Mouse (Mus musculus): ENCODE data around the gene H2-Q10. TPM values are rescaled to one million over a fixed set of nuclear protein-coding genes. Genes with fewer than 3 reads are reported as not detected.
"Not testable (repeated sequence)": the region's sequence is repeated elsewhere in the genome, so short reads cannot be mapped to it uniquely, and the experiment has no call there.

Gene H2-Q10
- polyA plus RNA-seq, 1 experiment from 2014 or later, result 1.2 TPM

DNA sequence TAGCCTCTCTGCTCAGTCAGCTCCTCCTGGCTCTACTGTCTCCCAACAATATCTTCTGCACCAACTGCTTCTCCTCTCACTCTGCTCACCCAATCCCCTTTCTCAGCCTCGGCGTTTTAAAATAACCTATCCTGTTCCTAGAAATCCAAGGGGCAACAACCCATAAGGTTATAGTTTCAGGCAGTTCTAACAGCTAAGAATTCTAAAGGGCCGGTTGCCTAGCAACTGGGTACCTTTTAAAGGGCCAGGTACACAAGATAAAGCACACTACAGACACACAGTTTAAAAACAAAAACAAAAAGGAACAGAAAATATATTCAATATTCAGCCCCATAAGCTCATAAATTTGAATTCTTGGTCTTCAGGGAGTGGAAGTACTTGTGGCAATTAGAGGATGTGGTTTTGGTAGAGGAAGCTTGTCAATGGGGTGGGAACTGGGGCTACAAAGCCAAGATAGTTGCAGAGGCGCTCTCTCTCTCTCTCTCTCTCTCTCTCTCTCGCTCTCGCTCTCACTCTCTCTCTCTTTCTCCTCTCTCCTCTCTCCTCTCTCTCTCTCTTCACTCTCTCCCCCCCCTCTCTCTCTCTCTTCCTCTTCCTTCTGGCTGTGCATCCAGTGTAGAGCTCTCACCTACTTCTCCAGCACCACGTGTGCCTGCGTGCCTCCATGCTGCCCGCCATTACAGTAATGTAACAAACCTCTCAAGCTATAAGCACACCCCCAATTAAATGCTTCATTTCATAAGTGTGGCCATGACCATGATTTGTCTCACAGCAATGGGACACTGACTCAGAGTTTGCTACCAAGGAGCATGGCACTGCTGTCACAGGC, 9.2 kb upstream of the H2-Q10 start:
- H3K27me3 ChIP-seq (replicated peaks), result peaks cover 12% of the 10 kb centered on the region; the same call in 1 of the 2 replicates
- 75% methylated on average over 2 of the region's 9 CpGs for WGBS
- H3K4me2 ChIP-seq; ATAC-seq (ENCODE audit: insufficient number of reproducible peaks, low FRiP score); H3K4me1 ChIP-seq (replicated peaks); H3K9ac ChIP-seq; H3K27ac ChIP-seq (ENCODE audit: poor library complexity, severe bottlenecking); H3K4me3 ChIP-seq; H3K9me3 ChIP-seq (replicated peaks); H3K36me3 ChIP-seq: not testable (repeated sequence)

- H3K9me3 ChIP-seq (replicated peaks); ATAC-seq (ENCODE audit: insufficient number of reproducible peaks, low FRiP score); H3K4me2 ChIP-seq; H3K4me3 ChIP-seq; H3K36me3 ChIP-seq; H3K9ac ChIP-seq; H3K27ac ChIP-seq (ENCODE audit: poor library complexity, severe bottlenecking): not testable (repeated sequence)
- Histone ChIP-seq H3K27me3 (replicated peaks) (peaks cover 39% of the 10 kb centered on the region), H3K4me1 (replicated peaks) (peaks cover 10% of the 10 kb centered on the region)
- WGBS, result 5% methylated on average over 8 of the region's 8 CpGs
Observed at GRCm38 (mm10) chr17:35465651-35466050, 4.2 kb upstream of the H2-Q10 start.

GRCm38 (mm10) chr17:35468936-35469335, 953 bp upstream of the H2-Q10 start:
- H3K27ac ChIP-seq (ENCODE audit: poor library complexity, severe bottlenecking); ATAC-seq (ENCODE audit: insufficient number of reproducible peaks, low FRiP score); H3K36me3 ChIP-seq; H3K4me2 ChIP-seq; H3K9me3 ChIP-seq (replicated peaks); H3K4me3 ChIP-seq; H3K9ac ChIP-seq: not testable (repeated sequence)
- WGBS, result 39% methylated on average over 3 of the region's 3 CpGs
- H3K27me3 ChIP-seq (replicated peaks), result peaks cover 63% of the 10 kb centered on the region
- H3K4me1 ChIP-seq (replicated peaks), result peaks cover 13% of the 10 kb centered on the region

- Histone ChIP-seq H3K9ac (no peak overlapping the region), H3K27me3 (replicated peaks) (no peaks in the 10 kb centered on the region), H3K36me3 (no peaks in the 10 kb centered on the region), H3K4me1 (replicated peaks) (peaks cover 3% of the 10 kb centered on the region; the same call in 1 of the 2 replicates), H3K9me3 (replicated peaks) (no peaks in the 10 kb centered on the region), H3K27ac (ENCODE audit: poor library complexity, severe bottlenecking) (no peak overlapping the region), H3K4me2 (no peak overlapping the region), H3K4me3 (no peak overlapping the region)
- 1% methylated on average over 9 of the region's 9 CpGs for WGBS
- no peak for ATAC-seq (ENCODE audit: insufficient number of reproducible peaks, low FRiP score)
Observed at GRCm38 (mm10) chr17:35484066-35484465, 14.2 kb downstream of the H2-Q10 start.

DNA sequence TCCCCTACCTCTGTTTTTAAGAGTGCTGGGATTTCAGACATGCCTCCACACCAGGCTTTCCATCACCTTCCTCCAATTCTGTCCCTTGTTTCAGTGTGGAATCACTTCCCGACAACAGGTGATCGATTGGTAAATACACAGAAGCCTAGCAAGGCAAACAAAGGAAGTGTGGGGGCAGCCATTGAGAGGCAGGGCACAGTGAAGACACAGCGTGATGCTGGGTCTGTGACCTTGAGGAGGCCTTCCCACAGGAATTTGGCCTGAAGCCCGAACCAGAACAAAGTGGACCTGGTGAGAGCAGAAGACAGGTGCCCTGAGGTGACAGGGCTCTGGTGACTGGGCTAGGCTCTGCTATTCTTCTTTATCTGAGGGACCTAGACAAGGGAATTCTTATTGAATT, 15.8 kb downstream of the H2-Q10 start:
- no peak for ATAC-seq (ENCODE audit: insufficient number of reproducible peaks, low FRiP score)
- Histone ChIP-seq H3K27me3 (replicated peaks) (0 out of 2 replicates have a peak, but pooled peaks cover 5% of the 10 kb centered on the region), H3K27ac (ENCODE audit: poor library complexity, severe bottlenecking) (no peak overlapping the region), H3K9ac (no peak overlapping the region), H3K36me3 (no peaks in the 10 kb centered on the region), H3K4me2 (no peak overlapping the region), H3K9me3 (replicated peaks) (no peaks in the 10 kb centered on the region), H3K4me3 (no peak overlapping the region), H3K4me1 (replicated peaks) (peaks cover 3% of the 10 kb centered on the region; the same call in 1 of the 2 replicates)
- WGBS, result 39% methylated on average over 4 of the region's 4 CpGs

DNA sequence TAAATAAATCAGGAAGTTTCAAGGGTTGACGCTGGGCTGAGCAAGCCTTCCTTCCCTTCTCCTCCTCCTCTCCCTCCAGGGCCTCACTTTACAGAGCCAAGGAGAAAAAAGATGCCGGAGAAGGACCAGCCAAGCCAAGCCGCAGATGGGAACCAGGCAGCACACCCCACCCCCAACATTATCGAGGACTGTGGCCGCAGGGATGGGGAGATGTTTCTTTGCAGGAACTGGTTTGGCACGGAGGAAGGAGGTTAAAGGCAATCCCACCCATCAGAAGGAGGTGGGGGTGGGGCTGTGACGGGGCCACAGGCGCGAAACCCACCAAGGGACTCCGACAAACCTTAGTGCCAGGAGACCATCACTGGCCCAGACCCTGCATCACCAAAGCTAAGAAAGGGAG, 16.8 kb downstream of the H2-Q10 start:
- Histone ChIP-seq H3K9ac (no peak overlapping the region), H3K4me2 (no peak overlapping the region), H3K4me3 (no peak overlapping the region), H3K36me3 (no peaks in the 10 kb centered on the region), H3K4me1 (replicated peaks) (peaks cover 3% of the 10 kb centered on the region; the same call in 1 of the 2 replicates), H3K27ac (ENCODE audit: poor library complexity, severe bottlenecking) (no peak overlapping the region), H3K27me3 (replicated peaks) (0 out of 2 replicates have a peak, but pooled peaks cover 5% of the 10 kb centered on the region), H3K9me3 (replicated peaks) (no peaks in the 10 kb centered on the region)
- ATAC-seq (ENCODE audit: insufficient number of reproducible peaks, low FRiP score), result no peak
- 38% methylated on average over 10 of the region's 10 CpGs for WGBS

DNA sequence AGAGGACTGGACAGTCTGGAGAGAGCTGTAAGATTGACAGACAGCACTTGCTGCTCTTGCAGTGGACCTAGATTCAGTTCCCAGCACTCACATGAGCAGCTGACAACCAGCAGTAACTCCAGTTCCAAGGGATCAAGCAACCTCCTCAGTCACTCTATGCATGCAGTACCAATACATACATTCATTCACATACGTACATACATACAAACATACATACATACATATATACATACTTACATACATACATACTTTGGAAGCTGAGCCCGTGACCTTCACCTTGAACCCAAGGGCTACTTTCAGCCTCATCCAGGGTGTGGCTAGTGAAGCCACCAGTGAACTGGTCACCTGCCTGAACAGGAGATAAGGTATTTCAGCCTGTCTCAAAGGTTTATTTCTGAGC, 18.2 kb downstream of the H2-Q10 start:
- Histone ChIP-seq H3K27me3 (replicated peaks) (0 out of 2 replicates have a peak, but pooled peaks cover 5% of the 10 kb centered on the region), H3K4me2 (no peak overlapping the region), H3K4me3 (no peak overlapping the region), H3K4me1 (replicated peaks) (peaks cover 3% of the 10 kb centered on the region; the same call in 1 of the 2 replicates), H3K36me3 (no peaks in the 10 kb centered on the region), H3K9ac (no peak overlapping the region), H3K9me3 (replicated peaks) (no peaks in the 10 kb centered on the region), H3K27ac (ENCODE audit: poor library complexity, severe bottlenecking) (no peak overlapping the region)
- ATAC-seq (ENCODE audit: insufficient number of reproducible peaks, low FRiP score), result no peak
- 88% methylated on average over 2 of the region's 2 CpGs for WGBS

- Histone ChIP-seq H3K4me2 (no peak overlapping the region), H3K9ac (no peak overlapping the region), H3K4me3 (no peak overlapping the region), H3K36me3 (no peaks in the 10 kb centered on the region), H3K27ac (ENCODE audit: poor library complexity, severe bottlenecking) (no peak overlapping the region), H3K4me1 (replicated peaks) (peaks cover 3% of the 10 kb centered on the region; the same call in 1 of the 2 replicates), H3K9me3 (replicated peaks) (no peaks in the 10 kb centered on the region), H3K27me3 (replicated peaks) (0 out of 2 replicates have a peak, but pooled peaks cover 5% of the 10 kb centered on the region)
- no peak for ATAC-seq (ENCODE audit: insufficient number of reproducible peaks, low FRiP score)
- WGBS, result 73% methylated on average over 5 of the region's 5 CpGs
Observed at GRCm38 (mm10) chr17:35490320-35490719, 20.4 kb downstream of the H2-Q10 start.

- no peak overlapping the region for H3K4me2 ChIP-seq
- no peaks in the 10 kb centered on the region for H3K9me3 ChIP-seq (replicated peaks)
- H3K27ac ChIP-seq (ENCODE audit: poor library complexity, severe bottlenecking), result no peak overlapping the region
- H3K9ac ChIP-seq, result no peak overlapping the region
- H3K36me3 ChIP-seq, result no peaks in the 10 kb centered on the region
- H3K4me1 ChIP-seq (replicated peaks), result no peaks in the 10 kb centered on the region
- WGBS, result 92% methylated on average over 7 of the region's 7 CpGs
- ATAC-seq (ENCODE audit: insufficient number of reproducible peaks, low FRiP score), result no peak
- H3K27me3 ChIP-seq (replicated peaks), result peaks cover 11% of the 10 kb centered on the region; the same call in 1 of the 2 replicates
- no peak overlapping the region for H3K4me3 ChIP-seq
Observed at GRCm38 (mm10) chr17:35497124-35497523, 27.2 kb downstream of the H2-Q10 start.

- ATAC-seq (ENCODE audit: insufficient number of reproducible peaks, low FRiP score), result no peak
- H3K36me3 ChIP-seq, result no peaks in the 10 kb centered on the region
- no peak overlapping the region for H3K27ac ChIP-seq (ENCODE audit: poor library complexity, severe bottlenecking)
- H3K9ac ChIP-seq, result no peak overlapping the region
- 9% methylated on average over 6 of the region's 6 CpGs for WGBS
- no peak overlapping the region for H3K4me3 ChIP-seq
- H3K4me2 ChIP-seq, result no peak overlapping the region
- no peaks in the 10 kb centered on the region for H3K4me1 ChIP-seq (replicated peaks)
- H3K27me3 ChIP-seq (replicated peaks), result peaks cover 51% of the 10 kb centered on the region
- H3K9me3 ChIP-seq (replicated peaks), result no peaks in the 10 kb centered on the region
Observed at GRCm38 (mm10) chr17:35502226-35502625, 32.3 kb downstream of the H2-Q10 start.

DNA sequence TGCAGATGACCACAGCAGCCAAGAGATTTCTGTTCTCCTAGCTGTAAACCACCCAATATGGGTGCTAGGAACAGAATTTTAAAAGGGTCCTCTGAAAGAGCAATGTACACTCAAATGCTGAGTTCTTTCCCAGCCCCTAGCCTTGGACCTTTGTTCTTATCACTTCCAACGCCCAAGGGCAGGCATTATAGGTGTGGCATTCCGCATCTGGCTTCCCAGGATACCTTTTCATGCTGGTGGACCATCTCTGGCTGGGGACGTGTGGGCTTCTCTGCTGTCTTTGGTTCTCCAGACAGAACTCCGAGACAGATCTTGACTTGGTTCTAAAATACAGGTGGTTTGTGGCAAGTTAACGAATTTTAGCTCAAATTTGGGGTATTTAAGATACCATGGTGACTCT, 32.9 kb downstream of the H2-Q10 start:
- H3K4me1 ChIP-seq (replicated peaks), result no peaks in the 10 kb centered on the region
- H3K27me3 ChIP-seq (replicated peaks), result peaks cover 57% of the 10 kb centered on the region
- H3K9ac ChIP-seq, result no peak overlapping the region
- ATAC-seq (ENCODE audit: insufficient number of reproducible peaks, low FRiP score), result no peak
- WGBS, result 46% methylated on average over 5 of the region's 5 CpGs
- H3K9me3 ChIP-seq (replicated peaks), result no peaks in the 10 kb centered on the region
- no peaks in the 10 kb centered on the region for H3K36me3 ChIP-seq
- no peak overlapping the region for H3K27ac ChIP-seq (ENCODE audit: poor library complexity, severe bottlenecking)
- no peak overlapping the region for H3K4me3 ChIP-seq
- H3K4me2 ChIP-seq, result no peak overlapping the region

All from heart, embryonic 12.5 days (tissue).